Mouse (Mus musculus): ENCODE results near the gene Hoxd9.

Gene Hoxd9

DNA sequence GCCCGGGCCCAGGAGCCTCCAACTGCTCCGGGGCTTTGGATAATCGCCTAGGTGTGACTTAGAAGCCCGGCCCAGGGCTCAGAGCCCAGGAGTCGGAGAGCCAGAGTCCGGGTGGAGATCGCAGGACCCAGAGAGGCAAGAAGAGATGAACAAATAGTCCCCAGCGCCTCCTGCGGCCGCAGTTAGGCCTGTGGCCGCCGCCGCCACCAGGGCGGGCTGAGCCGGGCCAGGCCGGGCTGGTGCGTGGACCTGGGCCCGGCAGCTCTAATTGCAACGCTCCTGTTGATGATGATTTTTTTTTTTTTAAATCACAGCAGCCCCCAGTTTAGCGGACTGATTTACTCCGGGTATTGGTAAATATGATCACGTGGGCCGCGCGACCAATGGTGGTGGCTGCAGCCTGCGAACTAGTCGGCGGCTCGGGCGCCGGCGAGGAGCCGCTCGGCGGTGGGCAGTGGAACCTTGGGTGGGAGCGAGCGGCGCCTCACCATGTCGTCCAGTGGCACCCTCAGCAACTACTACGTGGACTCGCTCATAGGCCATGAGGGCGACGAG, at the start of gene Hoxd9:
Hoxd9 (plus strand) TSS at position 161 of the 555 bp plus-strand sequence.
- in situ Hi-C loops (cut with MboI; ENCODE audit: unreplicated experiment in 2 of 2), result loop anchor here (25.0 kb wide), 2 partner anchors 1065 to 1265 kb away; no protein-coding TSS in a partner anchor

DNA sequence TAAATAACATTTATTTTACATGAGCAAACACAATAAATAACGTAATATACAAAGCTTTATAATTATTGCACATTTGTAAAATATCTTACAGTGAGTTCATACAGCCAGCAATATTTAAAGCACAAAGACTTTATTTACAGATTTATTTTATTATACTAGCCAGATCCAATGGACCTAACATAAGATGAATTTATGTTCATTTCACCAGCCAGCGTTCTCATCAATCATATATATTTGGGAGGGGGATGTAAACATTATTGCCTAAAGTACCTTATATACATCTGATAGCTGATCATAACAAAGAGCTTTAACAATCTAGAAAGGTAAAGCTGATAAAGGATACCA, 44.6 kb upstream of the Hoxd9 start:
- in situ Hi-C loops (cut with MboI; ENCODE audit: unreplicated experiment in 2 of 2), result loop anchor here in 1 of 2 experiments (25.0 kb wide), 1 partner anchor 1366 kb away; no protein-coding TSS in a partner anchor

DNA sequence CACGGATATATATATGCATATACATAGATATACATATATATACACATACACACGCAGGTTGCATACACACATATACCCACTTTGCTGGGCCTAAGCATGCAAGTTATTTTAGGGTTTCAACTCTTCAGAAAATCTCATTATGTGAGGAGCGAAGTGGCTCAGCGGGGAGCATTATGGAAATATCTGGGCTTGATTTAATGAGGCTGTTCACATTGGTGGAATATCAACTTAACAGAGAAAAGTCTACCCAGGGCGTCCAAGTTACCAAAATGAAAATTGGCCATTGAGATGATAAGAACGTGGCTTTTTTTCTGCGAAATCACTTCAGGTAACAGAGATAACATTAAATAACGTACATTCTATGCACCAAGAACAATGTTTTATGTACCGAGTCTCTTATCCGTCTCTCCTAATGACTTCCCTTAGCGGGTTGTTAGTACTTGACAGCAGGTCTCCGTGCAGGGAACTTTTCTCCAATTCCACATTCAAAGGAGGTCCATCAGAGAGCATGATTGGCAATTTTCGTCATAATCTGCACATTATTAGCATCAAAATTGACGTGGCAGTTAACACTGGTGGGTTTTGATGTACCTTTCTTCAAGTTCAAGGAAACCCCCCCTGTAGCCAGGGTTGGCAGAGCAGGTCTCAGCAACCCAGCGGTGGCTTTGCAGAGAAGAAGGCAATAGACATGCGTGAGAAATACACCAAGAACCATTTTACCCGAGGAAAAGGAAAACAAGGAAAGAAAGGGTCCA, 43.6 kb upstream of the Hoxd9 start:
- in situ Hi-C loops (cut with MboI; ENCODE audit: unreplicated experiment in 2 of 2), result loop anchor here in 1 of 2 experiments (25.0 kb wide), 1 partner anchor 1367 kb away; no protein-coding TSS in a partner anchor

DNA sequence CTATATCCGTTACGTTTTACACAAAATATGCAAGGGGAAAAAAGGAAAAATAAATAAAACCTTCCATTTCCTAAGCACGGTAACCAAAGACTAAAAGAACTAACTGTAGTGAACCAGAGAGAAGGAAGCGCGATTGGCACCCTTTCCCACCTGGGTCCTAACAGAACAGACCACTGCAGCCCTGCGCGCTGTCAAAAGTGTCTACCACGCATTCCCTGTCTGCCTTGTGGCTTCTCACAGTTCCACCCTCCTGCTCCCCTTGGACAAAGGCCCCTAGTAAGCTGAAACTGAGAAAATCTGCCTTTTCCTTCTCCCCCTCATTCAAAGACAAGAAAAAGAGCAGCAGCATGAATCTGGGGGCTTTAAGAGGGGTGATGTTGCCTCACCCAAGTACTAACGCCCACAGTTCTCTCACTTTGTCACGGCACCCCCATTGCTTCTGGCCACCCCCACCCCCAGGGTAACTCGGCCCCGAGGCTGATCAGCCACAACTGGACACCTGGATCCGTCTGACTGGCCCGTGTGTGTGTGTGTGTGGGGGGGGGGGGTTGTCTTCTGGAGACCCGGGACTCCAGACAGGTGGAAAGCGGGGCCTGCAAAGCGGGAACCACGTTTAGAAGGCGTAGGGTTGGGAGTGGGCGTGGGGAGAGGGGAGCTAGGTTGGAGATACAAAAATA, 42.6 kb upstream of the Hoxd9 start:
- in situ Hi-C loops (cut with MboI; ENCODE audit: unreplicated experiment in 2 of 2), result loop anchor here in 1 of 2 experiments (25.0 kb wide), 1 partner anchor 1368 kb away; no protein-coding TSS in a partner anchor

DNA sequence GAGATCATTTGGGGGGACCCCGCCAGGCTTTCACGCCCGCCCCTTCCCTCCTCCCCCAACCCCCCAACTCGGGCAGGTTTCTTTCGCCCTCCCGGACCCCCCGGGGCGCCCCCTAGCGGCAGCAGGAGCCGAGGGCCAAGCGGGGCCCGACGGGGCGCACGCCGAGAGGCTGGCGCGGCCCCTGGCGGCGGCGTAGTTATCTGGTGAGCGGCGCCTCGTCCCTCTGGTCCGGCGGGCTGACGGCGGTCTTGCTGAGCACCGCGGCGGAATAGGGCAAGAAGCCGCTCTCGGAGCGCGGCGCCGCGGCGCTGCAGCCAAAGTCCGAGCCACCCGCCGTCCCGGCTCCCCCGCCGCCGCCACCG, 42.1 kb upstream of the Hoxd9 start:
- in situ Hi-C loops (cut with MboI; ENCODE audit: unreplicated experiment in 2 of 2), result loop anchor here in 1 of 2 experiments (25.0 kb wide), 1 partner anchor 1368 kb away; no protein-coding TSS in a partner anchor

DNA sequence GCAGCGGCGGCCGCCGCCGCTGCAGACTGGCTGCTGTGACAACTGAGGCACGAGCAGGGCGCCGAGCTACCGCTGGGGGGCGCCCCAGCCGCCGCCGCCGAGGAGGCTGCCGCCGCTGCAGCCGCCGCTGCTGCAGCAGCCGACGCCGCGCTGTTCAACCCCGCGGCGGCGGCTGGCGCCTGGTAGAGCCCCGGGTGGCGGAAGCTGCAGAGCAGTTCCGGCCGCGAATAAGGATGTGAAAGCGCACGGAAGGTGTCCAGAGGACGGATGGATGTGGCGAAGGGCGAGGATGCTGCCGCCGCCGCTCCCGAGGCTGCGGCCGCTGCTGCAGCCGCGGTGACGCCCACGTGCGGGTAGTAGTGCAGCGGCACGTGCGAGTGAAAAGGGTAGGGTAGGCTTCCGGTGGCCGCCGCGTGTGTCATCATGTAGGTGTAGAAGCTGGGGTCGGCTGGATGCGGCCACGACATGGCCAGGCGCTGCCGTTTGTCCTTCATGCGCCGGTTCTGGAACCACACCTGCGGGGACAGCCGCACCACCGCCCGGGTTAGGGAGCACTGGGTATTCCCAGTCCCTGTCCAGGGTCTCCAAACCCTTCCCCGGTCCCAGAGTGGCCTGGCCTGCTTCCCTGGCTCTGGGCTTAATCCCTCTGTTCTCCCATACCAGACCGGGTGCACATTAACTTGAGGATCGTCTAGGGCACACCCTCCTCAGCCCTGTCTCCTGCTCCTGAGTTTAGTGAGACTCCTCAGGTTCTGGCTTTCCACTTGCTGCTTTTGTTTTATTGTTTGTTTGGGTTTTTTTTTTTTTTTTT, 41.5 kb upstream of the Hoxd9 start:
- in situ Hi-C loops (cut with MboI; ENCODE audit: unreplicated experiment in 2 of 2), result loop anchor here in 1 of 2 experiments (25.0 kb wide), 1 partner anchor 1369 kb away; no protein-coding TSS in a partner anchor

DNA sequence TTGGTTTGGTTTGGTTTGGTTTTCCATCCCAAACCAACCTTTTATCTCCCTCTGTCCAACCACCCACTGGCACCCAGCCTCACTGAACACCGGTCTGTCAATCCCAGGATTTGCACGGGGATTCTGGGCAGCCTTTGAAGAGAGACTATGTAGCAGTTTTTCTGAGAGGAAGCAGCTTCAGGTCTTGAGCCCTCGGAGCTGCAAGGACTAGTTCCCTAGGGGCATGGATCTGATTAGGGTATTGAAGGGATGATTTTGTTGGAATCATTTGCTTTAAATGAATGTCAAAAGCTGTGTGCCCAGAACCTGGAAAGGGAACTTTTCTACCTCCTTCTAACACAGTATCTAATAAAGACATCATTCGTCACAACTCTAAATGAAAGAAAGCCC, 40.9 kb upstream of the Hoxd9 start:
- in situ Hi-C loops (cut with MboI; ENCODE audit: unreplicated experiment in 2 of 2), result loop anchor here in 1 of 2 experiments (25.0 kb wide), 1 partner anchor 1369 kb away; no protein-coding TSS in a partner anchor

DNA sequence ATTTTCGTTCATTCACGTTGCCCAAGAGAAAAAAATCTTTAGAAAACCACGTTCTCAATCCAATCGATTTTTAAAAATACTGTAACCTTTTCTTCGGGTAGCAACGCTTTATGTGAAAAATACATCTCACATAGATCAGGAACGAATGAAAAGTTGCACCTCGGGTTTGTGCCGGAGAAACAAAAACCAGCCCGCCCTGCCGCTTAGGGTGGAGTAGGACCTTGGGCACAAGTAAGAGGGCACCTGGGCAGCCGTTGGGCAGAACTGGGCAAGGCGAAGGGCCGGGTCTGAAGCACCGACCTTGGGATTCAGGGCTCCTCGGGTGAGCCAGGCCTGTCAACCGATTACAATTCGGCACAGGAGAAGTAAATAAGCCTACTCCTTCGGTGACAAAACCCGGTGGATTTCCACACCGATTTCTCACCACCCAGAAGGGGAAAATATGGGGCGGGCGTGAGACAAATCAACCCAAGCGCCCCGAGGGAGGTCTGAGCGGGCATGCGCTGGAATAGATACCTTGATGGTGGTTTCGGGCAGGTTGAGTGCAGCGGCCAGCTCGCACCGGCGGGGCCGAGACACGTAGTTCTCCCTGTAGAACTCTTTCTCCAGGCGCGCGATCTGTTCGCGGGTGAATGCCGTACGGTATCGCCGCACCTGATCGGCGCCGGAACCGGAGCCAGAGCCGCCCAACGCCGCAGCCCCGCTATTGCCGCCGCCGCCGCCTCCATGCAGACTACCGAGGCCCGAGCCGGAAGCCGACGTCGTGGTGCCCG, 40.1 kb upstream of the Hoxd9 start:
- in situ Hi-C loops (cut with MboI; ENCODE audit: unreplicated experiment in 2 of 2), result loop anchor here in 1 of 2 experiments (25.0 kb wide), 1 partner anchor 1370 kb away; no protein-coding TSS in a partner anchor

DNA sequence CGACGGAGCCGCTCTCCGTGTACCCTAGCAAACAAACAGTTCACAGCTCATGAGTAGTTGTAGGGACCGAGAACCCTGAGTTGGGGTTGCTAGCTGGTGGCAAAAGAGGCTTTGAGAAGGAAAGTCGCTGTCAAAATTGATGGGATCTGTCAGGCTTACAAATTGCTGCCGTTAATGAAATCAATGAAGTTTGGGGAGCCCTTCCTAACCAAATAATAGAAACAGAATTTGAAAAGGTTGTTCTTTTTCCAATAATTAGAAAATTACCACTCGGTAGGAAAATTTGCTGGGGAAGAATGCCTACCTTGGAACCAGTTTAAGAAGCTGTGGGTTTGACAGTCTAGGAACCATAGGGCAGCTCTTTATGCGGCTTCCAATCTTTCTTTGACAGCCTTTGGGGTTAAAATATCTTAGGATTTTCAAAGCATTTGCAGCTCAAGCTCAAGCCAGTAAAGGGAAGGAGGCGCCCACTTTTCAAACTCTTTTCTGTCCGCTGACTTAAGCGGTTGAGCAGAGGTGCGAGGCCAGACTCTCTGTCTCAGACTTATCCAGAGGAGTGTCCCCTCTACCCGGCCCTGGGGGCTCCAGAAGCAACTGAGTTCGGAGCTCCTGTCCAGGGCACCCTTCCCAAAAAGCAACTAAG, 39.4 kb upstream of the Hoxd9 start:
- in situ Hi-C loops (cut with MboI; ENCODE audit: unreplicated experiment in 2 of 2), result loop anchor here in 1 of 2 experiments (25.0 kb wide), 1 partner anchor 1371 kb away; no protein-coding TSS in a partner anchor

DNA sequence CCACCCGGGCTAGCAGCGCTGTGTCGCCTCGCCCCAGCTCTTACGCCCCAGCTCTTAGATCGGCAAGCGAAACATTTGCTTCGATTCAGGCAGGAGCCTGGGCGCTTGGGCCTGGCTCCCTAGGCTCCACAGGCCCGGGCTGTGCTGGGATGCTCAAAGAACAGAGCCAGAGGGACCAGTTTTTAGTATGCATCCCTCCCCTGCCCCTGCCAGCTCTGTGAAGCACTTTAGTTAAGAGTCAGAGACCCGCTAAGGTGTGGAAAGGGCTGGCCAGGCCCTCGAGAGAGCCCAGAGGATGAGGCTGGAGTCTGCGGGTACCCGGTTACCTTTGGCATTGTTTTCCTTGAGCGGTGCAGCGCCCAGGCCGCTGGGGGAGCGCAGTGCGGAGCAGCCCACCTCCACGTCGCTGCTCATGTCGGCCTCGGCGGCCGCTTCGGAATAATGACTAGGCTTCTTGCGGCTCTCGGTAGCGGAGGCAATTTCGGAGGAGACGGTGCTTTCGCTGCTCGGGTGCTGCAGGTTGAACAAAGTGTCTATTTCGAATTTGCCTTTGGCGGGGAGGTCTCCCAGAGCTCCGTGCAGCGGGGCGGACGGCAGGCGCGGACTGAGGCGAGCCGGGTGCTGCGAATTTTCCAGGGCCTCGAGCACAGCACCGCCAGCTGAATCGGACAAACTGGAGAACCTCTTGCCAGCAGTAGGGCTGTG, 38.7 kb upstream of the Hoxd9 start:
- in situ Hi-C loops (cut with MboI; ENCODE audit: unreplicated experiment in 2 of 2), result loop anchor here in 1 of 2 experiments (25.0 kb wide), 1 partner anchor 1372 kb away; no protein-coding TSS in a partner anchor

DNA sequence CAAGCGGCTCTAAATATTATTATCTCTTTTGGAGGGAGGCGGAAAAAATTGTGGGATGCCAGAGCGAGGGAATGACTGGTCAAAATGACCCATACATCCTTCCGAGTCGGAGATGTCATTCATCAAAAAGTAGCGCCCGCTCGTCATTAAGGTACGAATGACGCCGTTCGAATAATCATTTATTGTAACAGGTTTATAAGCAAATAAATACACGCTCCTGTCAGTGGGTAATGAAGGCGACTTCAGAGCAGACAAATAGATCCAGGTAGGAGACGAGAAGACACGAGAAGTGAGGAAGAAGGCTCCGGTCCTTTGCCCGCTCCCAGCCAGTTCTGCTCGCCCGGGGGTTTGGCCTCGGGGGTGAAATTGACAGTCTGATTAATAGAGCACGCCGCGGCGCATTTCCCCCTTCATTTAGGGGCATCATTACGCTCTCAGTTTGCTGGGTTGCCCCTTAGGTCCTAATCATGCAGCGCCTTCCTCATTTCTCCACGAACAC, 38.0 kb upstream of the Hoxd9 start, which contains the start of gene Evx2:
Evx2 (minus strand) TSS at position 51 of the 499 bp plus-strand sequence.
- in situ Hi-C loops (cut with MboI; ENCODE audit: unreplicated experiment in 2 of 2), result loop anchor here (5.0 to 25.0 kb wide), 4 partner anchors 357 to 1372 kb away; no protein-coding TSS in a partner anchor

DNA sequence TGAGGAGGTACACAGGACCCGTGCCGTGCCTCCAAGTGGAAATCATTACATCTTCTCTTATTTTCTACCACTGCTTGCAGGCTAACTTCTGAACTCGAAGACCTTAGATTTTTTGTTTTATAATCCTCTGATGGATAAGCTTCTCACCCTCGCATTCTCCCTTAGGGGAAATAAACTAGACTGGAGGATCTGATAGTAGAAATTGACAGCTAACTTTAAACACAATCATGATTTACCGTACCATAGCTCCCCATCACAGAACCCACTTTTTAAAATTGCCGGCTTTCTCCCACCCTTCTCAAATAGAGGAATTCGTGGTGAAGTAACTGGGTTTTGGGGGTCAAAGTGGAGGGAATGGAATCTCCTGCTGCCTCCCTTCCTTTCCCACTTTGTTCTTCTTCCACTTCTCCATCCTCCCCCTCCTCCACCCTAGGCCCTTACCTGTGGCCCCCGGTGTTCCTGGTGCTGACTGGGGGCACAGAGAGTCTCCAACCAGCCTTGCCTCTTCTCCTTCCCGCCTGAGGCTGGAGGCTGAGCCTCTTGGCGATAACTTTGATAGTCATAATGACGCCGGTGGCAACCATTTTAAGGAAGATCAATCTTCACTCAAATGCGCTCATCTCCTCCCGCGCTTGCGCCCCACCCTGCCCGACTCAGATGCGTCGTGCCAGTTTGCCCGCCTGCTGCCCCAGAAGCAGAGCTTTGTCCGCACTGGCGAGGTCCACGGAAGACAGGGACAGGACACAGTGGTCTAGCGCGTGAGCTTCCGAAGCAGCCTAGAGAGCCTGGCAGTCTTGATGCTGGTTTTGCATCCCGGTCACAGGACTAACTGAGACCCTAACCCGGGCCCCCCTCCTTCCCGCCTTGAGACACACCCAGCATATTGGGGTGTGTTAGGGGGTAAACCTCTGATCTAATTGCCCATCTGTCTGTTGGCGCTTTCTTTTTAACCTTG, 36.8 kb upstream of the Hoxd9 start:
- in situ Hi-C loops (cut with MboI; ENCODE audit: unreplicated experiment in 2 of 2), result loop anchor here (5.0 to 25.0 kb wide), 4 partner anchors 358 to 1373 kb away; no protein-coding TSS in a partner anchor

DNA sequence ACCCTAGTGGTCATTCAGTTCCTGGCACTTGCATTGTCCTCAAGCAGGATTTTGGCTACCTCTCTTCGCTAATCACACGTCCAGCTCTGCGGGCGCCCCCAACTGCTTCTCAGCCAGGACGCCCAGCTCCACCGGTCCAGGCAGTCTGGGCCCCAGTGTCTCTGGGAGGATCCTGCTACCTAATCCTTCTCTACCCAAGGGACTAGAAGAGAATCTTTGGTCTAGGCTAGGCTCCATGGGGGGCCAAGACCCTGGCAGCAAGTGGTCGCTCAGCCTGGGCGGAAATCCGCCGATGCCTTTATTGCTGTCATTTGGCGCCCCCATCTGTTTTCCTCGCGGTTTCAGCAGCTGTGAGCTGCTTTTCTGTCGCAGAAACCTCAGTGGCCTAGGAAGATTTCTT, 35.8 kb upstream of the Hoxd9 start:
- in situ Hi-C loops (cut with MboI; ENCODE audit: unreplicated experiment in 2 of 2), result loop anchor here (5.0 to 25.0 kb wide), 4 partner anchors 359 to 1374 kb away; no protein-coding TSS in a partner anchor

DNA sequence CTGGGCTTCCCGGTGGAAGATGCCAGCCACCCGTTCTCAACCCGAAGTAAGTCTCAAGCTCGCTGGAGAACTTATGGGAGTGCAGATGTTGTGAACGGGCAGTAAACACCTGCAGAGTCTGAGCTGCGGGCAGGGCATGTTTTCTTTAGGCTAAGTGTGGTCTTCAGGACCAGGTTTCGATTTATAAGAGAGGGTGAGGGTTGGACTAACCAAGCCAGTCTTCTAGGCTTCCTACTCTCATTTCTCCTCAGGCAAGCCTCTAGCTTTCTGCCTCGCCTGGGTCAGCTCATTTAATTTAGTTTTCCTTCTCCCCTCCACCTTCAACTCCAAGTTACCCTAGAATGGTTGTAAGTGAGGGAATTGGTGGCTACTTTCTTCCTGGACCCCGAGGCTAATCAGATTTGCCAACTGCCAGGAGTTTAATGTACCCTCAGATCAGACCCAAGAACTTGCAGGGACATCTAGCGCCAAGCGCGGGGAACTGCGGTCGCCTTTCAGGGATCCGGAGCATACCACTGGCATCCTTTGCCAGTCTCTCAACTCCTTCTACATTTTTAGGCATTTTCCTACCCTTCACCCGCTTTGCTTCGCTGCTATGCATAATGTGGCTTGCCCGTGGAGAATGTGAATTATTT, 34.1 kb upstream of the Hoxd9 start:
- in situ Hi-C loops (cut with MboI; ENCODE audit: unreplicated experiment in 2 of 2), result loop anchor here (5.0 to 25.0 kb wide), 4 partner anchors 361 to 1376 kb away; no protein-coding TSS in a partner anchor

DNA sequence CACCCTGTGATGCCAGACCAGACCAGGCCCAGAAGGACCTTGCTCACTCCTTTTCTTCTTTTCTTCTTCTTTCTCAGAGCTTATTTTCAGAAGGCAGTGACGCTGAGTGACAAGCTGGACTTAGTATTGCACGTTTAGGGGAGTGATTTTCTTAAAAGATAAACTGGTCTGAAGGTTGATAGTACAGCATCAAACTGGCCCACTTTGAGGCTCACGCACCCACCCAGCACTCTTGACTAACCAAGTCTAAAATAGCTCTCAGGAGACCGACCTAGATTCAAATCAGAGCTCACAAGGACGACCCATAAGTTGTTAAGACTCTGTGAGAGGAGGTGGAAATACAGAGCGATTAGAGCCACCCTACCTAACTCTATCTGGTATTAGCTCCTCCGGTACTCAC, 31.1 kb upstream of the Hoxd9 start:
- in situ Hi-C loops (cut with MboI; ENCODE audit: unreplicated experiment in 2 of 2), result loop anchor here in 1 of 2 experiments (5.0 to 25.0 kb wide), 2 partner anchors 704 to 1379 kb away; no protein-coding TSS in a partner anchor
